Mouse (Mus musculus) cerebellum, adult 9-10 months (tissue): ENCODE results near the gene Brd4.

Experiments
- DNase-seq: peaks from one replicate; pipeline ENCODE4 v3.0.0; 2022

Brd4 gene

GRCm38 (mm10) chr17:32280575-32280974 lies 3.9 kb downstream of the Brd4 start:
- no peak for DNase-seq

DNA sequence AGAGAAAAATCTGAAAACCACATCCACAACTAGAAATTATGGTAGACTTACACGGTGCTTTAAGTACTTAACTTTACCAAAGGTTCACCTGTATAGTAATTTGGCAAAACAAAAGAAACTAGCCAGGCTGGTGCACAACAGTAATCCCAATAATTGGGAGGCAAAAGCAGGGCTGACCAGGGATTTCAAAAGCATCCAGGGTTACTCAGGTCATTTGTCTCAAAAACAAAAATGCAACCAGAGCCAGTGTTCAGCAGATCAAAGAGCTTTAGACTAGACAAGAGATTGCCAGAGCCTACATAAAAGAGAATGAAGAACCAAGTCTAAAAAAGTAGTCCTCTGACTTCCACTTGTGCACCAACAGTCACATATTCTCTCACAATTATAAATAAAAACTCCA lies 7.3 kb downstream of the Brd4 start:
- DNase-seq, result no peak

GRCm38 (mm10) chr17:32275568-32275967 lies 9.0 kb downstream of the Brd4 start:
- DNase-seq, result no peak

GRCm38 (mm10) chr17:32269151-32269550 lies 15.4 kb downstream of the Brd4 start:
- no peak for DNase-seq

- DNase-seq, result peak; percentile 73
Measured at GRCm38 (mm10) chr17:32268540-32268960, 16.0 kb downstream of the Brd4 start.

DNA sequence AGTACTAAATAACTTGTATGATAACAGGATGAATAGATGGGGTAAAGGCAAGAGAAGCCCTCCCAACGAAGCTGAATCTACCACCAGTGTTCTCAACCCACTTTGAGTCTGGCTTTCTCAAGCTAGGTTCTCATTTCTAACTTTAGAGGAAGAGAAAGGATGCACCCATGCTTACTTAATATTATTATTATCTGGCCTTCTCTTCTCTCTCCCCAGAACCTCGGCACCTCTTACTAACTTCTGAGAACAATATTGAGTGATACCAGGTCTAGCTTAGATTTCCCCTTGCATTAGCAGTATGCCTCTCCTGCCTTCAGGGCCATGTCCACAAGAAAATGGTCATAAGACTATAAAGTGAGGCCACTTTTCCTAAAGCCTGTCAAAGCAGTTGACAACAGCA lies 16.4 kb downstream of the Brd4 start:
- DNase-seq, result no peak

GRCm38 (mm10) chr17:32267617-32268016 lies 16.9 kb downstream of the Brd4 start:
- DNase-seq, result no peak

DNA sequence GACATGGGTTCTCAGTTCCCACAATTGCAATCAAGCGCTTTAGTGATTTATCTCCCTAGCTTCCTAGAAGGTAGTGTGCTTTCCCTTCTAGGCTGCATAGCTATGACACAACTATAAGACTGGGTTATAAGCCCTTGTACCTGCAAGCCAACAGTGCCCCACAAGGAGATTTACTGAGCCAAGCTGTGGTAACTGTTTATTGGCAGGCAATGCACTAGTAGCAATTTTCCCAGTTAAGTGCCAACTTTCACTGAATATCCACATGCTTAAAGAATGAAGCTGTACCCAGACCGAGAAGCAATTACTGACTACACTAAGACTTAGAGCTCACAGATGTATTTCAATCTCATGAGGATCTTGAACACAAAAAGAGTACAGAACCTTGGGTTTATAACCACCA lies 20.9 kb downstream of the Brd4 start:
- peak; percentile 69 for DNase-seq

DNA sequence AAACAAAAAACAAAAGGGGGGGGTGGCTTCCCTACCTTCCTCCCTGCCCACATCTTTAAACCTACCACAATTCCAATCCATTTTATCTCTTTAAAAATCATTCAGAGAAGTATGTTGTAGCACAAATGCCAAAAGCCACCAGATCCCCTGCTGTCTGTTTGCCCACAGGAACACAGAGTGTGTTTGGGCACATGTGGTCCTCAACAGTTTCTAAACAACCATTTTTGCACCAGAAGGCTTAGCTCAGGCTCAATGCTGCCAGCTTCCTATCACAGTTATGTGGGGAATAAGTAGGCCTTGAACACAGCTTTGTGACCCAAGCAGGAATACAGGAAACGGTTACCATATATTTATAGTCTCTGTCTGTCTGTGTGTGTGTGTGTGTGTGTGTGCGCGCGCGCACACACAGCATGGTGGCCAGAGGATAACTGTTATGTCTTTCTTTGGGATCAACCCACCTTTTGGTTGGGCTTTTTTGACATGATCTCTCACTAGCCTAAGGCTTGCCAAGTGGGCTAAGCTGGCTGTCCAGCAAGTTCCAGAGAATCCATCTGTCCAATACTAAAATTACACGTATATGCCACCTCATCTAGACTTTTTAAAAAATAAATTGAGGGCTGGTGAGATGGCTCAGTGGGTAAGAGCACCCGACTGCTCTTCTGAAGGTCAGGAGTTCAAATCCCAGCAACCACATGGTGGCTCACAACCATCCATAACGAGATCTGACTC lies 21.5 kb downstream of the Brd4 start:
- peak; percentile 59 for DNase-seq

GRCm38 (mm10) chr17:32258869-32259268 lies 25.7 kb downstream of the Brd4 start:
- DNase-seq, result no peak

- no peak for DNase-seq
Measured at GRCm38 (mm10) chr17:32257944-32258343, 26.6 kb downstream of the Brd4 start.

DNA sequence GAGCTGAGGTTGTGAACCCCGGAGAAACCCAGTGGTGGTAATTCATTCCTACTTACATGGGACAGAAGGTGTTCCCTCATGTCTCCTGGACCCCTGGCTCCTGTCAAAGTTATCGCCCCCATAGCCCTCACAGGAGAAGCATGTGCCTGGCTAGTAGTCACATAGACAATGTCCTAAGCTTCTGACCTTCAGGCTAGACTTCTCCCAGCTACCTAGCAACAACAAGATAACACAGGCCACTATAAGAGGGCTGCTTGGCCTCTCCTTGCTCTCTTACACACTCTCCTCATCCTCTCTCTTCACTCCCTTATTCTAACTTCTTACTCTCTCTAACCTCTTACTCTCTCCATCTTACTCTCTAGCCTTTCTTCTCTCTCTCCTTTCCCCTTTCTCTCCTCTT lies 27.1 kb downstream of the Brd4 start:
- DNase-seq, result no peak

GRCm38 (mm10) chr17:32256896-32257295 lies 27.6 kb downstream of the Brd4 start:
- no peak for DNase-seq

GRCm38 (mm10) chr17:32253261-32253660 lies 31.3 kb downstream of the Brd4 start:
- DNase-seq, result peak; percentile 82

GRCm38 (mm10) chr17:32251827-32252470 lies 32.6 kb downstream of the Brd4 start:
- DNase-seq, result no peak

DNA sequence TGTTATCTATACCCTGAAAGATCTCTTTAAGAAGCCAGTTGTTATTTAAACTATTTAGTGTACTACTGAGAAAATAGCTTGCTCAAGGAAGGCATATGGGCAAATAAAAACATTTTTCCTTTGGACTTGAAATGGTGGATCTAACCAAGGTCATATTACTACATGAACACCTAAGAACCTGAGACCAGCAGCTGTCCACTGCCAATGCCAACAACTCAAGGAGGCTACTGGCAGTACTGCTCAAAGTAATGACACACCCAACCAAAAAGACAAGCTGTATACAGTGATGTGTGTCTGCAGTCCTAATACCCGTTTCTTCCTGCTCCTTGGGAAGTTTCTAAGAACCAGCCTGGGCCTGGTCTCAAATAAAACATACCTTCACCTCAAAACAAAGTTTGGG lies 34.5 kb downstream of the Brd4 start:
- DNase-seq, result no peak

- DNase-seq, result no peak
Measured at GRCm38 (mm10) chr17:32248192-32248591, 36.3 kb downstream of the Brd4 start.

DNA sequence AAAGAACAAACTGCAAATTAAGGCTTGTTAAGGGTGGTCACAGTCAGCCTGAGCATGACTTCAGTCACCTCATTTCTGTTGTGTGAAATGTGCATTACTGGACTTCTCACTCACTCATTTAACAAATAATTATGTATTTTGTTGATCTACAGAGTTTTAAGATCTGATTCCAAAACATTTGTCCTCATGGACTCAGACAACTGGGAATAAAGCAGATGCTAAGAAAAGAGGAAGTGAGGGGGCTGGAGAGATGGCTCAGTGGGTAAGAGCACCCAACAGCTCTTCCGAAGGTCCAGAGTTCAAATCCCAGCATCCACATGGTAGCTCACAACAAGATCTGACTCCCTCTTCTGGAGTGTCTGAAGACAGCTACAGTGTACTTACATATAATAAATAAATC lies 36.9 kb downstream of the Brd4 start:
- DNase-seq, result no peak

- no peak for DNase-seq
Measured at GRCm38 (mm10) chr17:32246117-32246516, 38.4 kb downstream of the Brd4 start.

- no peak for DNase-seq
Measured at GRCm38 (mm10) chr17:32240881-32241531, 43.5 kb downstream of the Brd4 start.

DNA sequence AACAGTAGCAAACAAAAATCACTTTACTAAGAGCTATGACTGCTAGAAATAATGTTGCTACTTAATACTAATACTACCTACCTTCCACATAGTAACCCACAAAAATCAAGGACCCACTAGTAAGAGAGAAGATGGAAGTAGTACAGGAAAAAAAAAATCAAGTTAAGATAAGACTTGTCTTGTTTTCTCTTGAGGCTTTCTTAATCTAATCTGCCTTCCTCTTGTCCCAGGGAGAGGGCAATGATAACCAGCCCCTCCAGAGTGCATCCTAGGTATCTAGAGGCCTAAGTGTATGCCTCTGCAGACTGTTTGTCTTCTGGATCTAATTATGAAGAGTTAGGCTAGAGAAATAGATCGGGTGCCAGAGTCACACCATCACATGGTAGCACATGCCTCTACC lies 45.9 kb downstream of the Brd4 start:
- no peak for DNase-seq

- DNase-seq, result peak; percentile 58
Measured at GRCm38 (mm10) chr17:32235534-32236191, 48.9 kb downstream of the Brd4 start.

DNA sequence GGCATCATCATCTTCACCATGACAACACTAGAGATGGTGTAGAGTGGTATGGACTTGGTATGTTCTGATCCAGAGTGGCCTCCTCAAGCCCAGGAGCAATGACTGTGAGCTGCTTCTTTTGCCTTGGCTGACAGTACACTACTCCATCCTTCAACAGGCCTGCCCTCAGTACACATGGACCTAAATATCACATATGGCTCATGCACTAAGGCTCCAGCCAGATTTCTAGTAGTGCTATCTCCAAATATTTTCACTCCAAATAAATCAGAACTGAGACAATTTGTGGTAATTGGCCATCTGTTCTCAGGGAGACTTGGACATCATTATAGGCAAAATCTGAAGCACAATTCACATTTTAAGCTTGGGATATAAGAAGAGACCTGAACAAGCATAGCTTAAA lies 51.3 kb downstream of the Brd4 start:
- peak; percentile 76 for DNase-seq

DNA sequence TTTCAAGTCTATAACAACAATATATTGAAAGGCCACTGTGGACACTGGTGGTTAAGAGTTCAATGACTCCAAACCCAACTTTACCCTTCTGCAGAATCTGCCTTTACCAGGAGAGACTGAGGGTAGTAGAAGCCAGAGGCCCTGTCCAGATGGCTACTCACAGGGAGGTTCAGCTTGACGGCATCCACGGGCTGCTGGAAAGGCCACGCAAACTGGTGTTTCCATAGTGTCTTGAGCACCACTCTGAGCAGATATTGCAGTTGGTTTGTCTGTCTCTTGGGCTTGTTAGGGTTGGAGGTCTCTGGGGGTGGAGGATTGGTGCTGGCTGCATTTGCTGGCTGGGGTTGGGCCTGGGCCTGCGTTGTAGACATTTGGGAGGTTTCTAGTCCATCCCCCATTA lies 55.3 kb downstream of the Brd4 start:
- DNase-seq, result peak; percentile 27
